In genomic region chr17:72813419-72814315, GRCm38 (mm10) we compare ENCODE assay signal across 8 mouse cellular contexts. TPM values are rescaled to one million over a fixed set of nuclear protein-coding genes. Genes with fewer than 3 reads are reported as not detected.
DNase-seq lines count a peak whose midpoint lies in the region; ATAC-seq and TF ChIP-seq lines count a peak whose summit lies in the region.

No protein-coding gene starts in this region.

- H3K4me2 ChIP-seq in liver, embryonic 12.5 days = no peak overlapping the region
- H3K4me2 ChIP-seq in hindbrain, embryonic 13.5 days = 0 out of 2 replicates have a peak overlapping the region, but pooled peaks have one; percentile 8
- H3K4me2 ChIP-seq in midbrain, embryonic 14.5 days (ENCODE audit: low read length) = no peak overlapping the region

- no peak for ATAC-seq in liver, embryonic 12.5 days
- ATAC-seq in erythroblast, adult 5-6 weeks (replicated peaks; ENCODE audit: low FRiP score, poor library complexity, severe bottlenecking) = peak; percentile 87
- peak; percentile 69; the same call in 1 of the 2 replicates for ATAC-seq in hindbrain, embryonic 13.5 days (ENCODE audit: low FRiP score)
- ATAC-seq in midbrain, embryonic 14.5 days (ENCODE audit: low FRiP score, low TSS enrichment) = peak; percentile 43; the same call in 1 of the 2 replicates

- no peaks in the 10 kb centered on the region for H3K4me1 ChIP-seq in liver, embryonic 12.5 days
- no peaks in the 10 kb centered on the region for H3K4me1 ChIP-seq in bone marrow macrophage, adult 2 months (ENCODE audit: control insufficient read depth, insufficient read depth, low read length)
- peaks cover 6% of the 10 kb centered on the region; the same call in 1 of the 2 replicates for H3K4me1 ChIP-seq in hindbrain, embryonic 13.5 days (replicated peaks)
- no peaks in the 10 kb centered on the region for H3K4me1 ChIP-seq in midbrain, embryonic 14.5 days (ENCODE audit: control insufficient read depth, insufficient read depth, low read length)

- intact Hi-C loops in left cerebral cortex, postnatal 10 days (cut with DNase I) = no loop called here

- no peak overlapping the region for H3K27ac ChIP-seq in liver, embryonic 12.5 days
- no peak overlapping the region for H3K27ac ChIP-seq in bone marrow macrophage, adult 2 months (ENCODE audit: insufficient read depth, low read depth, low read length)
- 0 out of 2 replicates have a peak overlapping the region, but pooled peaks have one; percentile 25 for H3K27ac ChIP-seq in hindbrain, embryonic 13.5 days
- no peak overlapping the region for H3K27ac ChIP-seq in midbrain, embryonic 14.5 days (replicated peaks; ENCODE audit: low read depth, low read length)

- H3K4me3 ChIP-seq in liver, embryonic 12.5 days = no peak overlapping the region
- H3K4me3 ChIP-seq in bone marrow macrophage, adult 2 months (ENCODE audit: insufficient read depth, low read length) = no peak overlapping the region
- H3K4me3 ChIP-seq in hindbrain, embryonic 13.5 days = no peak overlapping the region
- H3K4me3 ChIP-seq in midbrain, embryonic 14.5 days (replicated peaks; ENCODE audit: low read depth, low read length) = no peak overlapping the region

- no peaks in the 10 kb centered on the region for H3K27me3 ChIP-seq in liver, embryonic 12.5 days (replicated peaks)
- no peaks in the 10 kb centered on the region for H3K27me3 ChIP-seq in hindbrain, embryonic 13.5 days
- no peaks in the 10 kb centered on the region for H3K27me3 ChIP-seq in midbrain, embryonic 14.5 days (ENCODE audit: control insufficient read depth, insufficient read depth, low read length)

- WGBS in liver, embryonic 12.5 days (ENCODE audit: insufficient replicate concordance) = 19% methylated on average over 12 of the region's 12 CpGs
- 16% methylated on average over 12 of the region's 12 CpGs for WGBS in hindbrain, embryonic 13.5 days
- WGBS in midbrain, embryonic 14.5 days = 13% methylated on average over 12 of the region's 12 CpGs

- H3K9me3 ChIP-seq in liver, embryonic 12.5 days (replicated peaks) = no peaks in the 10 kb centered on the region
- H3K9me3 ChIP-seq in hindbrain, embryonic 13.5 days = no peaks in the 10 kb centered on the region
- no peaks in the 10 kb centered on the region for H3K9me3 ChIP-seq in midbrain, embryonic 14.5 days (ENCODE audit: control insufficient read depth, low read length)

- DNase-seq in liver = peak; percentile 26
- DNase-seq in left cerebral cortex, postnatal 10 days (ENCODE audit: extremely low spot score in 1 of 2, low spot score in 2 of 2) = peak; percentile 45 to 52
- peak; percentile 84 for DNase-seq in midbrain, embryonic 14.5 days
- peak; percentile 21 to 26 for DNase-seq in spleen, postnatal 36 days (ENCODE audit: low spot score in 2 of 2)

- H3K36me3 ChIP-seq in liver, embryonic 12.5 days = no peaks in the 10 kb centered on the region
- H3K36me3 ChIP-seq in hindbrain, embryonic 13.5 days = no peaks in the 10 kb centered on the region
- no peaks in the 10 kb centered on the region for H3K36me3 ChIP-seq in midbrain, embryonic 14.5 days (ENCODE audit: control insufficient read depth, insufficient read depth, low read length)

- no peak for TF ChIP-seq POLR2A in bone marrow macrophage, adult 2 months (IDR thresholded peaks at IDR 0.05; ENCODE audit: borderline replicate concordance, low read depth, low read length)

- no peak overlapping the region for H3K9ac ChIP-seq in liver, embryonic 12.5 days
- 0 out of 2 replicates have a peak overlapping the region, but pooled peaks have one; percentile 46 for H3K9ac ChIP-seq in hindbrain, embryonic 13.5 days
- no peak overlapping the region for H3K9ac ChIP-seq in midbrain, embryonic 14.5 days (replicated peaks; ENCODE audit: low read length)

- peak; percentile 83 for TF ChIP-seq CTCF in bone marrow macrophage, adult 2 months (IDR thresholded peaks at IDR 0.05; ENCODE audit: low read depth, low read length)

RNA-seq across cellular contexts. Expression of gene Ypel5, which starts 22.6 kb away (rescaled TPM):
- polyA plus RNA-seq in liver, embryonic 12.5 days (2016; fragmentation: Nextera tagmentation; extraction: Ambion mirVana) = 69.6 and 73.8 TPM in 2 replicates
- 85.2 and 88.3 TPM in 2 replicates for polyA plus RNA-seq in bone marrow macrophage, adult 2 months (2012; ENCODE audit: insufficient read depth, insufficient read length, missing spikeins)
- 173 and 174 TPM in 2 replicates for total RNA-seq in erythroblast, adult 5-6 weeks (2015; ENCODE audit: low replicate concordance)
- 314 and 339 TPM in 2 replicates for total RNA-seq in erythroblast, adult 5-6 weeks (2017; ENCODE audit: low replicate concordance)
- polyA plus RNA-seq in hindbrain, embryonic 13.5 days (2015; fragmentation: Nextera tagmentation; extraction: Ambion mirVana) = 112 and 118 TPM in 2 replicates
- 10 to 100 TPM; 49.3 to 53.5 TPM for total RNA-seq in left cerebral cortex, postnatal 10 days (2021)
- 120 and 131 TPM in 2 replicates for polyA plus RNA-seq in midbrain, embryonic 14.5 days (2014; fragmentation: Nextera tagmentation; extraction: Ambion mirVana)

Comparison
In these comparisons a context has a peak if more than half of its experiments do, and no peak if none do; other contexts are left out.
1. DNase-seq: peak in every context shown above with its lines; median percentile 84 in midbrain, embryonic 14.5 days; 48 in left cerebral cortex, postnatal 10 days; 26 in liver; 24 in spleen, postnatal 36 days.